Mouse (Mus musculus) limb, embryonic 14.5 days (tissue): ENCODE measurements at regions not wholly inside any gene's neighbourhood (a gene's known extent, or its start where the extent isn't known, plus 50 kb on each side); places are given as distances from the start of the nearest gene placed in this dataset.
"Not testable (repeated sequence)": the region's sequence is repeated elsewhere in the genome, so short reads cannot be mapped to it uniquely, and the experiment has no call there.

ENCODE experiments used
- ATAC-seq: fragments of 200-750 bp; cut with Nextera tagmentation; 2 replicates; pipeline ENCODE4 v1.8.0; 2017; ENCODE audit warnings: low read depth, moderate number of reproducible peaks, moderate TSS enrichment; ENCODE audit not compliant: low FRiP score
- DNase-seq: peaks from one replicate; pipeline ENCODE4 v3.0.0-alpha.2; 2015; ENCODE audit warnings: low spot score
- H3K27ac ChIP-seq: fragments of 300-500 bp; sonication (generic); replicated peaks from 2 replicates; pipeline ENCODE4 v1.5.1; 2014; ENCODE audit warnings: low read depth, mild to moderate bottlenecking, low read length, moderate library complexity, mixed read lengths
- H3K27me3 ChIP-seq: fragments of 300-500 bp; sonication (generic); 2 replicates; pipeline ENCODE4 v1.6.1; 2014; ENCODE audit warnings: low read length, mixed read lengths; ENCODE audit not compliant: control insufficient read depth, insufficient read depth
- H3K36me3 ChIP-seq: fragments of 300-500 bp; sonication (generic); 2 replicates; pipeline ENCODE4 v1.6.1; 2014; ENCODE audit warnings: mild to moderate bottlenecking, low read length, moderate library complexity, mixed read lengths; ENCODE audit not compliant: control insufficient read depth, insufficient read depth
- H3K4me1 ChIP-seq: fragments of 300-500 bp; sonication (generic); 2 replicates; pipeline ENCODE4 v1.6.1; 2014; ENCODE audit warnings: antibody characterized with exemption, low read length, mixed read lengths; ENCODE audit not compliant: control insufficient read depth, insufficient read depth
- H3K4me2 ChIP-seq: fragments of 300-500 bp; sonication (generic); replicated peaks from 2 replicates; pipeline ENCODE4 v1.6.1; 2014; ENCODE audit warnings: low read depth, mild to moderate bottlenecking, low read length, moderate library complexity; ENCODE audit not compliant: severe bottlenecking
- H3K4me3 ChIP-seq: fragments of 300-500 bp; sonication (generic); replicated peaks from 2 replicates; pipeline ENCODE4 v1.5.1; 2014; ENCODE audit warnings: low read length
- H3K9ac ChIP-seq: fragments of 300-500 bp; sonication (generic); 2 replicates; pipeline ENCODE4 v1.6.1; 2014; ENCODE audit warnings: mild to moderate bottlenecking, low read depth, low read length, moderate library complexity; ENCODE audit not compliant: severe bottlenecking
- H3K9me3 ChIP-seq: fragments of 300-500 bp; sonication (generic); 2 replicates; pipeline ENCODE4 v1.6.1; 2016; ENCODE audit warnings: low read length; ENCODE audit not compliant: control insufficient read depth
- POLR2A ChIP-seq: fragments of 200-500 bp; IDR thresholded peaks from 2 replicates; pipeline ENCODE4 v1.8.0; 2012; ENCODE audit warnings: inconsistent platforms, mild to moderate bottlenecking, moderate library complexity, borderline replicate concordance; ENCODE audit not compliant: insufficient read depth, insufficient read length; ENCODE audit errors: extremely low read depth
- WGBS: fragments of 180-500 bp; shearing (Covaris S2); extraction: QIAGEN DNeasy Blood & Tissue Kit; methylation state at CpG from one replicate; pipeline ENCODE4 v1.1.7; 2014; 5-methylcytosine and 5-hydroxymethylcytosine counted together

DNA sequence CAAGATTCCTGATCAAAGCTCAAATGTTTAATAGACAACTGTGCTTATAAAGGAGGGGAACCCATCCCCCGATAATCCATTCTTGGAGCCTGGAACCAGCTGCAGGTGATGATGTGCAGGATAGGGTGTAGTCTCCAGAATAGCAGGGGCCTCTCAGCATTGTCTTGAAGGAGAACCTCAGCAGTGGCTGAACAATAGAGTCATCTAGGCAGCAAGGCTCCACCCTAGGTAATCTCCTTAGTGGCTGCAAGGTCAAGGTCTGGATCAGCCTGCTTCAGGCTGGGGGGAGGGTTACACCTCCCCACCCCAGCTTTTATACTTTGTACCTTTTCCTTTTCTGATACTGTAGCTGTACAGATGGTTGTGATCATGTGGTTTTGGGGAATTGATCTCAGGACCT lies 116.8 kb upstream of the Mettl4 start:
- no peak for TF ChIP-seq POLR2A
- H3K9ac ChIP-seq: no peak overlapping the region
- WGBS: 94% methylated on average over 1 of the region's 1 CpGs
- DNase-seq (no peak), ATAC-seq (no peak)
- H3K27me3 ChIP-seq: no peaks in the 10 kb centered on the region
- H3K36me3 ChIP-seq: no peaks in the 10 kb centered on the region
- no peaks in the 10 kb centered on the region for H3K9me3 ChIP-seq
- H3K4me2 ChIP-seq: no peak overlapping the region
- H3K27ac ChIP-seq: no peak overlapping the region
- H3K4me3 ChIP-seq: no peak overlapping the region
- H3K4me1 ChIP-seq: no peaks in the 10 kb centered on the region

DNA sequence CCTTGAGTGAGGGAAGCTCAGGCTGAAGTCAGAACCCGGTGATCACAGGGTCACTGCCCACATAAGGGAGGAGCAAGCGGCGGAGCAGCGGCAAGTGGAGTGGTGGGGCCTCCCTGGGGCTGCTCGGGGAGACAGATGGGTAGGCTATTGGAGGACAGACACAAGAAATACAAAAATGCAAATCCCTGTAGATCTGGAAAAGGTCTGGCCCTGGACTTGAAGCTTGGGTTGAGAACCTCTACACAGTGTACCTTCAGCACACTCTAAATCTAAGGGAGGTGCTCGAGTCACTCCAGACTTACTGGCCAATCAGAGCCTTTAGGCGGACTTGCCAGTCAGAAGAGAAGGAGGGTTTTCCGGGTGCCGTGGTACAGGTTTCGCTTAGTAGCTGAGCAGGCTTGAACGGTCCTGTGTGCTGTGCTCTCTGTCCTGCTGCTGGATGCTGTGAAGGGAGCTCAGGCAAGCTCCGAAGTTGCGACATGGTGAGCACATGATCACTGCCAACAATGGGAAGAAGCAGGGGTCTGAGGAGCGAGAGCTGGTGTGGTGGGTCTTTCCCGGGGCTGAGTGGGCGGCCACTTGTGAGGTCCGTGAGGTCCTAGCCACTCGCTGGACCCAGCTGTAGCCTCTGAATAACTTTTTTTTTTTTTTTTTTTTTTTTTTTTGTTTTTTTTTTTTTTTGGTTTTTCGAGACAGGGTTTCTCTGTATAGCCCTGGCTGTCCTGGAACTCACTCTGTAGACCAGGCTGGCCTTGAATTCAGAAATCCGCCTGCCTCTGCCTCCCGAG lies 114.9 kb upstream of the Mettl4 start:
- peak; percentile 95 for ATAC-seq
- H3K27ac ChIP-seq, H3K9me3 ChIP-seq, H3K27me3 ChIP-seq, H3K4me1 ChIP-seq, H3K36me3 ChIP-seq: not testable (repeated sequence)
- 15% methylated on average over 21 of the region's 21 CpGs for WGBS
- DNase-seq: peak; percentile 86
- Histone ChIP-seq H3K4me2 (peak overlapping the region; percentile 57), H3K9ac (peak overlapping the region; percentile 62), H3K4me3 (peak overlapping the region; percentile 48)
- TF ChIP-seq POLR2A: peak; percentile 72; the same call in 1 of the 2 replicates

DNA sequence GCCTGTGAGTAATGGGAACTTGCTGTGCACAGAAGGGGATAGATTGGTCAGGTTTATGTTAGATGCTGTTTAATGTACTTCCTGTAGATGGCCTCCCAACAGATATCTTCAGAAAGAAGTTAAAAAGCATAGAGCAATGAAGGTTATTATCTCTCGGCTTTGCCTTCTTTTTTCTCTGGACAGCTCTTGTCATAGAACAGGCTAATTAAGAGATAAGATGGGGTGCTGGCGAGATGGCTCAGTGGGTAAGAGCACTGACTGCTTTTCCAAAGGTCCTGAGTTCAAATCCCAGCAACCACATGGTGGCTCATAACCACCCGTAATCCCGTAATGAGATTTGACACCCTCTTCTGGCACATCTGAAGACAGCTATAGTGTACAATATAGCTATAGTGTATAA lies 104.9 kb upstream of the Mettl4 start:
- DNase-seq, H3K4me1 ChIP-seq, ATAC-seq, H3K27ac ChIP-seq, H3K4me3 ChIP-seq, H3K4me2 ChIP-seq, H3K36me3 ChIP-seq, H3K27me3 ChIP-seq, H3K9me3 ChIP-seq, H3K9ac ChIP-seq: not testable (repeated sequence)
- 86% methylated on average over 4 of the region's 4 CpGs for WGBS

DNA sequence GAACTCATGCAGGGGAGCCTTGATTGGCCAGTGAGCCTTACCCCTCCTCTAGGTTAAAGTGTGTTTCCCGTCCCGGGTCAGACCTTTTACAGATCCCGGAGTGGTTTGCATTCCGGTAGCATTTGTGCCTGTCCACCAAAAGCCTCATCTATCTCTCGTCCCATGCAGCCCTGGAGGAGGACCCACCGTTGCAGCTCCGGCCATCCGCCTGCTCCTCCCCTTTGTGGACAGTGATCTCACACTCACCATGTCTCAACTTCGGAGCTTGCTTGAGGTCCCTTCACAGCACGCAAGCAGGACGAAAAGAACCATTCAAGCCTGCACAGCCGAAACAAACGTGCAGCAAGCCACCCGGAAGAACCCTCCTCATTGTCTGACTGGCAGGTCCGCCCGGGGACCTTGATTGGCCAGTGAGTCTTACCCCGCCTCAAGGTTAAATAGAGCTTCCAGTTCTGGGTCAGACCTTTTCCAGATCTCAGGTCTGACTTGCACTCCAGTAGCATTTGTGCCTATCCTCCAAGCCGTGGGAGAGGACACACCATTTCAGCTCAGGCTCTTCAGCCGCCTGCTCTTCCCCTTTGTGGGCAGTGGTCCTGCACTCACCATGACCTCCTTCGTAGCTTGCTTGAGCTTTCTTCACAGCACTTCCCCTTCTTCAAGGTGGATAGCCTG lies 84.8 kb upstream of the Mettl4 start:
- peak overlapping the region; percentile 75 for H3K27ac ChIP-seq
- peak; percentile 85 for DNase-seq
- H3K27me3 ChIP-seq: no peaks in the 10 kb centered on the region

DNA sequence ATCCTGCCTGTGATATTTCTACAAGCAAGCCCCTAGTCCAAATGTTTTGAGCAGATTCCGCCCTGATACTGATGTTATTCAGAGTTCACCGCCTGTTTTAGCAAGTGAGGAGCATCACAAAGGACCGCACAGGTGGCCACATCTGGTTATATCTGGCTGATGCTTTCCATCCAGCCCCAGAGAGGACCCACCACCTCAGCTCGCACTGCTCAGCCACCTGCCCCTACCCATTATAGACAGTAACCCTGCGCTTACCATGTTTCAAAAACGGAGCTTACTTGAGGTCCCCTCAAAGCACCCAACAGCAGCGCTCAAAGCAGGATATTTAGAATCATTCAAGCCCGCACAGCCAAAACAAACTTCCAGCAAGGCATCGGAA lies 84.2 kb upstream of the Mettl4 start:
- not testable (repeated sequence) for H3K36me3 ChIP-seq, DNase-seq

More for the DNA sequence above, 84.8 kb upstream of the Mettl4 start:
- peak; percentile 93 for ATAC-seq
- H3K9me3 ChIP-seq: 0 out of 2 replicates have a peak, but pooled peaks cover 16% of the 10 kb centered on the region
- TF ChIP-seq POLR2A: peak; percentile 73; the same call in 1 of the 2 replicates
- peak overlapping the region; percentile 65 for H3K4me3 ChIP-seq
- H3K4me1 ChIP-seq: peaks cover 4% of the 10 kb centered on the region
- peak overlapping the region; percentile 71 for H3K4me2 ChIP-seq
- no peaks in the 10 kb centered on the region for H3K36me3 ChIP-seq
- peak overlapping the region; percentile 70 for H3K9ac ChIP-seq
- 1% methylated on average over 20 of the region's 20 CpGs for WGBS

DNA sequence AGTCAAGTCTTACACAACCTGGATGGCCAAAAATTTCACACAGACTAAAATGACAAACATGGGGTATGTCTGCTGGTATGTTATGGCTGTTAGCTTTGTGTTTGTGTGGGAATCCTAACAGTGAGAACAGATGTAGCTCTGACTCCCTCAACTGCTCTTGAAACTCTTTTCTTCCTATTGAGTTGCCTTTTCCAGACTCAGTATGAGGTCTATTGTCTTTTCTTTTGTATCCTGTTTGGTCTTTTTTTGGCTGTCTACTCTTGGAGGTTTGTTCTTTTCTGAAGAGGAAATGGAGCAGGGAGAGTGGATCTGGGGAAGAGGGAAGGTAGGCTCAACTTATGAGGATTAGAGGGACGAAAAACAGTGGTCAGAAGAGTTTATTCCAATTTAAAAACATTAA lies 76.6 kb upstream of the Mettl4 start:
- peaks cover 28% of the 10 kb centered on the region for H3K9me3 ChIP-seq
- H3K4me2 ChIP-seq, H3K4me3 ChIP-seq, DNase-seq, H3K4me1 ChIP-seq, H3K9ac ChIP-seq, H3K36me3 ChIP-seq, ATAC-seq, H3K27ac ChIP-seq, H3K27me3 ChIP-seq: not testable (repeated sequence)
- WGBS: 88% methylated on average over 1 of the region's 1 CpGs

More for the DNA sequence above, 84.2 kb upstream of the Mettl4 start:
- 3% methylated on average over 9 of the region's 9 CpGs for WGBS
- ATAC-seq, H3K27me3 ChIP-seq, H3K4me1 ChIP-seq: not testable (repeated sequence)
- Histone ChIP-seq H3K27ac (peak overlapping the region; percentile 75), H3K9me3 (peaks cover 14% of the 10 kb centered on the region; the same call in 1 of the 2 replicates), H3K4me3 (peak overlapping the region; percentile 65), H3K4me2 (peak overlapping the region; percentile 71), H3K9ac (peak overlapping the region; percentile 70)
